Comparison of ENCODE assay signal across 8 mouse cellular contexts in genomic region chr11:88068411-88069245, GRCm38 (mm10). TPM values are rescaled to one million over a fixed set of nuclear protein-coding genes. Genes with fewer than 3 reads are reported as not detected.
A peak's percentile ranks its signal among the peaks of the same experiment; 100 is the strongest.
DNase-seq lines count a peak whose midpoint lies in the region; ATAC-seq and TF ChIP-seq lines count a peak whose summit lies in the region.

No protein-coding gene starts in this region.

- H3K4me3 ChIP-seq in gastrocnemius, adult 2 months = peak overlapping the region; percentile 95
- H3K4me3 ChIP-seq in hindbrain, embryonic 16.5 days (ENCODE audit: low read length) = peak overlapping the region; percentile 72
- H3K4me3 ChIP-seq in limb, embryonic 12.5 days (replicated peaks) = peak overlapping the region; percentile 97
- peak overlapping the region; percentile 99 for H3K4me3 ChIP-seq in midbrain, embryonic 12.5 days
- H3K4me3 ChIP-seq in small intestine, adult 2 months (ENCODE audit: low read depth, low read length) = peak overlapping the region; percentile 96

- H3K4me2 ChIP-seq in hindbrain, embryonic 16.5 days (ENCODE audit: low read length) = peak overlapping the region; percentile 94
- peak overlapping the region; percentile 78 for H3K4me2 ChIP-seq in limb, embryonic 12.5 days
- peak overlapping the region; percentile 82 for H3K4me2 ChIP-seq in midbrain, embryonic 12.5 days (replicated peaks)

- peak overlapping the region; percentile 99 for H3K9ac ChIP-seq in hindbrain, embryonic 16.5 days (ENCODE audit: low read depth, low read length)
- H3K9ac ChIP-seq in limb, embryonic 12.5 days (replicated peaks) = peak overlapping the region; percentile 98
- H3K9ac ChIP-seq in midbrain, embryonic 12.5 days (replicated peaks) = peak overlapping the region; percentile 100

- WGBS in hindbrain, embryonic 16.5 days = under 1% methylated on average over 37 of the region's 92 CpGs
- WGBS in limb, embryonic 12.5 days = under 1% methylated on average over 73 of the region's 92 CpGs
- WGBS in midbrain, embryonic 12.5 days = under 1% methylated on average over 64 of the region's 92 CpGs
- under 1% methylated on average over 91 of the region's 92 CpGs for WGBS in small intestine, adult 2 months

- DNase-seq in T-cell, adult 2 months (ENCODE audit: low spot score) = peak; percentile 49
- DNase-seq in cerebellum, adult 9-11 months = peak; percentile 74
- peak; percentile 91 for DNase-seq in gastrocnemius, adult 2 months
- no peak for DNase-seq in c-Kit-positive CD71-positive TER-119-positive erythroid progenitor cells, embryonic 14.5 days (ENCODE audit: low spot score)

- ATAC-seq in hindbrain, embryonic 16.5 days = peak; percentile 66
- peak; percentile 45; the same call in 1 of the 2 replicates for ATAC-seq in limb, embryonic 12.5 days (ENCODE audit: insufficient number of reproducible peaks, insufficient read depth, low FRiP score, low TSS enrichment, low read depth)
- ATAC-seq in midbrain, embryonic 12.5 days (ENCODE audit: low FRiP score, low read depth) = peak; percentile 68

- peaks cover 31% of the 10 kb centered on the region for H3K4me1 ChIP-seq in hindbrain, embryonic 16.5 days (ENCODE audit: control insufficient read depth, insufficient read depth, low read depth, low read length)
- H3K4me1 ChIP-seq in limb, embryonic 12.5 days (replicated peaks) = peaks cover 31% of the 10 kb centered on the region
- peaks cover 43% of the 10 kb centered on the region for H3K4me1 ChIP-seq in midbrain, embryonic 12.5 days
- H3K4me1 ChIP-seq in small intestine, adult 2 months (ENCODE audit: control insufficient read depth, insufficient read depth, insufficient read length, low read length) = peaks cover 4% of the 10 kb centered on the region; the same call in 1 of the 2 replicates

- intact Hi-C loops in gastrocnemius, adult 2 months (cut with DNase I) = loop anchor here (2.0 kb wide), 2 partner anchors 30 to 92 kb away; partner anchors contain the start of gene Cuedc1

- H3K27ac ChIP-seq in gastrocnemius, adult 2 months = peak overlapping the region; percentile 99
- H3K27ac ChIP-seq in hindbrain, embryonic 16.5 days (ENCODE audit: low read depth, low read length) = peak overlapping the region; percentile 99
- peak overlapping the region; percentile 98 for H3K27ac ChIP-seq in limb, embryonic 12.5 days
- peak overlapping the region; percentile 99 for H3K27ac ChIP-seq in midbrain, embryonic 12.5 days (replicated peaks)
- peak overlapping the region; percentile 42 for H3K27ac ChIP-seq in small intestine, adult 2 months (ENCODE audit: insufficient read depth, low read depth, low read length)

- TF ChIP-seq CTCF in gastrocnemius, adult 2 months (IDR thresholded peaks at IDR 0.05) = peak; percentile 12; the same call in 1 of the 2 replicates
- TF ChIP-seq CTCF in small intestine, adult 2 months (IDR thresholded peaks at IDR 0.05; ENCODE audit: extremely low read depth, insufficient read length, insufficient replicate concordance, low read depth, low read length) = no peak

- no peaks in the 10 kb centered on the region for H3K36me3 ChIP-seq in hindbrain, embryonic 16.5 days (ENCODE audit: control insufficient read depth, insufficient read depth, low read length)
- H3K36me3 ChIP-seq in limb, embryonic 12.5 days = peaks cover 7% of the 10 kb centered on the region
- H3K36me3 ChIP-seq in midbrain, embryonic 12.5 days = peaks cover 6% of the 10 kb centered on the region; the same call in 1 of the 2 replicates
- peaks cover 2% of the 10 kb centered on the region for H3K36me3 ChIP-seq in small intestine, adult 2 months (ENCODE audit: control insufficient read depth, insufficient read depth, low read length)

- H3K27me3 ChIP-seq in hindbrain, embryonic 16.5 days (replicated peaks; ENCODE audit: control insufficient read depth, insufficient read depth, low read length) = no peaks in the 10 kb centered on the region
- H3K27me3 ChIP-seq in limb, embryonic 12.5 days = no peaks in the 10 kb centered on the region
- H3K27me3 ChIP-seq in midbrain, embryonic 12.5 days = no peaks in the 10 kb centered on the region
- no peaks in the 10 kb centered on the region for H3K27me3 ChIP-seq in small intestine, adult 2 months (ENCODE audit: control insufficient read depth, insufficient read depth, low read length)

- no peaks in the 10 kb centered on the region for H3K9me3 ChIP-seq in hindbrain, embryonic 16.5 days (ENCODE audit: control insufficient read depth, low read length)
- no peaks in the 10 kb centered on the region for H3K9me3 ChIP-seq in limb, embryonic 12.5 days
- no peaks in the 10 kb centered on the region for H3K9me3 ChIP-seq in midbrain, embryonic 12.5 days

- TF ChIP-seq POLR2A in small intestine, adult 2 months (IDR thresholded peaks at IDR 0.05; ENCODE audit: low read depth, low read length) = peak; percentile 53; the same call in 1 of the 2 replicates

RNA-seq across cellular contexts. Expression of gene Vezf1, which starts 0.5 kb away (rescaled TPM):
- 10 to 100 TPM; 76.5 to 87.2 TPM for total RNA-seq in gastrocnemius, adult 2 months (2021)
- polyA plus RNA-seq in hindbrain, embryonic 16.5 days (2015; fragmentation: Nextera tagmentation; extraction: Ambion mirVana) = 32.3 and 38.9 TPM in 2 replicates
- polyA plus RNA-seq in limb, embryonic 12.5 days (2016; fragmentation: Nextera tagmentation; extraction: Ambion mirVana) = 56.0 and 65.8 TPM in 2 replicates
- polyA plus RNA-seq in midbrain, embryonic 12.5 days (2016; fragmentation: Nextera tagmentation; extraction: Ambion mirVana) = 88.6 and 95.5 TPM in 2 replicates
- polyA plus RNA-seq in small intestine, adult 2 months (2012; rRNA removed) = 6.1 and 10.6 TPM in 2 replicates

RNA-seq across cellular contexts. Expression of gene Srsf1, which starts 21.5 kb away (rescaled TPM):
- total RNA-seq in gastrocnemius, adult 2 months (2021) = 10 to 100 TPM; 67.5 to 85.8 TPM
- 168 and 190 TPM in 2 replicates for polyA plus RNA-seq in hindbrain, embryonic 16.5 days (2015; fragmentation: Nextera tagmentation; extraction: Ambion mirVana)
- polyA plus RNA-seq in limb, embryonic 12.5 days (2016; fragmentation: Nextera tagmentation; extraction: Ambion mirVana) = 505 and 534 TPM in 2 replicates
- 484 and 550 TPM in 2 replicates for polyA plus RNA-seq in midbrain, embryonic 12.5 days (2016; fragmentation: Nextera tagmentation; extraction: Ambion mirVana)
- 37.3 and 52.4 TPM in 2 replicates for polyA plus RNA-seq in small intestine, adult 2 months (2012; rRNA removed)

RNA-seq across cellular contexts. Expression of gene Cuedc1, which starts 29.2 kb away (rescaled TPM):
- total RNA-seq in gastrocnemius, adult 2 months (2021) = 100 to 1,000 TPM; 101 to 127 TPM
- polyA plus RNA-seq in hindbrain, embryonic 16.5 days (2015; fragmentation: Nextera tagmentation; extraction: Ambion mirVana) = 29.9 and 41.3 TPM in 2 replicates
- 32.1 and 37.3 TPM in 2 replicates for polyA plus RNA-seq in limb, embryonic 12.5 days (2016; fragmentation: Nextera tagmentation; extraction: Ambion mirVana)
- 40.5 and 45.7 TPM in 2 replicates for polyA plus RNA-seq in midbrain, embryonic 12.5 days (2016; fragmentation: Nextera tagmentation; extraction: Ambion mirVana)
- 12.3 and 13.3 TPM in 2 replicates for polyA plus RNA-seq in small intestine, adult 2 months (2012; rRNA removed)

Comparison
In these comparisons a context has a peak if more than half of its experiments do, and no peak if none do; other contexts are left out.
1. H3K27ac ChIP-seq: peak in every context shown above with its lines; median percentile 99 in gastrocnemius, adult 2 months; 99 in hindbrain, embryonic 16.5 days; 99 in midbrain, embryonic 12.5 days; 98 in limb, embryonic 12.5 days; 42 in small intestine, adult 2 months.